Mouse (Mus musculus): ENCODE measurements around the gene Ifna7.
"Not testable (repeated sequence)": the region's sequence is repeated elsewhere in the genome, so short reads cannot be mapped to it uniquely, and the experiment has no call there.

GRCm38 (mm10) chr4:88791250-88791649 is 24.8 kb upstream of the Ifna7 start, which contains the start of gene Gm13278:
- TF ChIP-seq CTCF (conservative IDR thresholded peaks at IDR 0.05; ENCODE audit: insufficient read depth, insufficient read length, low read depth, low read length); POLR2A (IDR thresholded peaks at IDR 0.05; ENCODE audit: low read depth, low read length): not testable (repeated sequence)

All from kidney, adult 2 months (tissue).